Mouse (Mus musculus) midbrain, embryonic 14.5 days (tissue): ENCODE data around the gene Rtl5. TPM values are rescaled to one million over a fixed set of nuclear protein-coding genes. Genes with fewer than 3 reads are reported as not detected.

Source experiments
- ATAC-seq: fragments of 200-750 bp; cut with Nextera tagmentation; 2 replicates; pipeline ENCODE4 v1.8.0; 2017; ENCODE audit warnings: moderate number of reproducible peaks, moderate library complexity; ENCODE audit not compliant: low FRiP score, low TSS enrichment
- DNase-seq: peaks from one replicate; pipeline ENCODE4 v3.0.0-alpha.2; 2015
- H3K27ac ChIP-seq: fragments of 300-500 bp; sonication (generic); replicated peaks from 2 replicates; pipeline ENCODE4 v1.5.1; 2014; ENCODE audit warnings: mild to moderate bottlenecking, low read depth, low read length, moderate library complexity
- H3K27me3 ChIP-seq: fragments of 300-500 bp; sonication (generic); 2 replicates; pipeline ENCODE4 v1.6.1; 2014; ENCODE audit warnings: low read length, control low read depth, mixed read lengths; ENCODE audit not compliant: control insufficient read depth, insufficient read depth
- H3K36me3 ChIP-seq: fragments of 300-500 bp; sonication (generic); 2 replicates; pipeline ENCODE4 v1.6.1; 2014; ENCODE audit warnings: low read length, control low read depth; ENCODE audit not compliant: control insufficient read depth, insufficient read depth
- H3K4me1 ChIP-seq: fragments of 300-500 bp; sonication (generic); 2 replicates; pipeline ENCODE4 v1.6.1; 2014; ENCODE audit warnings: mild to moderate bottlenecking, antibody characterized with exemption, low read length, control low read depth; ENCODE audit not compliant: control insufficient read depth, insufficient read depth
- H3K4me2 ChIP-seq: fragments of 300-500 bp; sonication (generic); 2 replicates; pipeline ENCODE4 v1.6.1; 2014; ENCODE audit warnings: mild to moderate bottlenecking, low read length, moderate library complexity
- H3K4me3 ChIP-seq: fragments of 300-500 bp; sonication (generic); replicated peaks from 2 replicates; pipeline ENCODE4 v1.5.1; 2014; ENCODE audit warnings: low read depth, low read length
- H3K9ac ChIP-seq: fragments of 300-500 bp; sonication (generic); replicated peaks from 2 replicates; pipeline ENCODE4 v1.6.1; 2014; ENCODE audit warnings: mild to moderate bottlenecking, low read length, moderate library complexity
- H3K9me3 ChIP-seq: fragments of 300-500 bp; sonication (generic); 2 replicates; pipeline ENCODE4 v1.6.1; 2016; ENCODE audit warnings: low read length, control low read depth, mixed read lengths; ENCODE audit not compliant: control insufficient read depth
- WGBS: fragments of 180-500 bp; shearing (Covaris S2); extraction: QIAGEN DNeasy Blood & Tissue Kit; methylation state at CpG from one replicate; pipeline ENCODE4 v1.1.7; 2014; 5-methylcytosine and 5-hydroxymethylcytosine counted together
- polyA plus RNA-seq: library from polyadenylated mRNA; unstranded; fragments of >200 nt; fragmentation: Nextera tagmentation; extraction: Ambion mirVana; gene quantifications from 2 replicates; pipeline ENCODE4 v1.2.1, GENCODE M21; 2014

The Rtl5 gene
- polyA plus RNA-seq, 1 experiment from 2014 or later: 4.9 TPM

DNA sequence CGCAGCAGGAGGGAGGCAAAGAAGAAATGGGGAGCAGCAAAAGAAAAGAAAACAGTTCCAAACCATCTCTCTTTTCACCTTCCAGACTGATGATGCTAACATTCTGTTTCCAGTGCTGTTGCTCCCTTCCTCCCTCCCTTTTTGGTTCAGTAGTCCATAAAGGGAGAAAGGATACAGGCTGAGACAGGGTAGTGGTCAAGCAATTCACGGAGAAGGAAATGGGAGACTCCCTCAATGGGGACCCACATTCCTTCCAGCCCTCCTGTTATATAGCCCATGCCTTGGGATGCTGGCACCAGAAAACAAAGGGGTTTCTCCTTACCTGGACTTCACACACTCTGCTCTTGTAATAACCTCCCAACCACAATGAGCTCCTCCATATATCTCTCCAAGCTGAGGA lies 413 bp upstream of the Rtl5 start:
- no peaks in the 10 kb centered on the region for H3K9me3 ChIP-seq
- H3K27me3 ChIP-seq: no peaks in the 10 kb centered on the region
- H3K4me2 ChIP-seq: peak overlapping the region; percentile 62
- peak; percentile 17 for DNase-seq
- 10% methylated on average over 2 of the region's 2 CpGs for WGBS
- peak; percentile 13; the same call in 1 of the 2 replicates for ATAC-seq
- peak overlapping the region; percentile 52 for H3K4me3 ChIP-seq
- H3K36me3 ChIP-seq: no peaks in the 10 kb centered on the region; the same call in 1 of the 2 replicates
- H3K9ac ChIP-seq: 0 out of 2 replicates have a peak overlapping the region, but pooled peaks have one; percentile 67
- peak overlapping the region; percentile 80 for H3K27ac ChIP-seq
- 0 out of 2 replicates have a peak, but pooled peaks cover 6% of the 10 kb centered on the region for H3K4me1 ChIP-seq

DNA sequence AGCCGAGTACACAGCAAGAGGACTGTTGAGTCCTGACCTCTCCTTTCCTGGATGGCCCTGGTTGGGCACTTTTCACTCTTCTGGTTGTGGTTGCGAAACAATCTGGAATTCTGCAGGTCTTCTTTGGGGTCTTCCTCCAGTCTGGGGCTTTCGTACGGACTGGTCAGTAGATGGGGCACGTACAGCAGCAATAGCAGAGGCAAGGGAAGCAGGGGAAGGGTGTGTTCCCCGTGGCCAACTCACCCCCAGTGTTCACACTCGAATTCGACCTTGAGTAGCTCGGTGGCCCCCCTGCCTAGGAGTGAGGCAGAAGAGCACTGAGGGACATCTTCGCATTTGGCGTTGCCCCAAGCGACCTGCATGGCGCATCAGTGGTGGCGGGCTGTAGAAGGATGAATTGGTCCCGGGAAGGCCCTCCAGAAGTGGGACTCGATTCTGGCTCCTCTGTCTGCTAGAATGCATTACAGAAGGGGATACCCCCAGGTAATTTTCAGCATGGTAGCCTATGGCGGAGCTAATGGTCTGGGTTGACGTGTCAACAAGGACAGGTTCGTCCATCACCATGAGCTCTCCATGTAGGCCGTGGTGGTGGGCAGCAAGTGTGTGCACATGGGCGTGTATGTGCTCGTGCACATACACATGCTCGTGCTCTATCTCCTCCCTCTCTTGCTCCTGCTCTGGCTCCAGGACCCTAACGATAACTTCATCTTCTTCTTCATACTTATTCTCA lies 2.1 kb downstream of the Rtl5 start:
- 94% methylated on average over 24 of the region's 24 CpGs for WGBS
- no peak for DNase-seq
- ATAC-seq: no peak

DNA sequence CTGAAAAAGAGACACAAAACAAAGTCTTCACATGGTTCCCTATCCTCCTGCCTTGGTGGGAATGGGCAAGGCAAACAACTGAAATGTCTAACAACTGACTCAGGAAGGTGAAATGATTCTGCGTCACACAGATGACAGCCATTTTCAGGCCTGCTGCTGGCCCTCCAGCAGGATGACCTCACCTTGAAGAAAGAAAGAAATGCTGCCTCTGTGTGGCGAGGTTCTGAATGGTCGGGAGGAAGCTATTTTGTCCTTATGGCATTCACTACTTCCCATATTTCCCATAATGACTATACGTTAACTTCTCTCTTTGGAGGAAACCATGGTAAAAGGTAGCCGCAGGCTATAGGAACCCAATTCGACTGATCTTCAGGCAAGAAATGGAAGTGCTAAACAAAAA lies 4.0 kb downstream of the Rtl5 start:
- WGBS: 74% methylated on average over 6 of the region's 6 CpGs
- Histone ChIP-seq H3K27me3 (no peaks in the 10 kb centered on the region), H3K27ac (no peak overlapping the region), H3K9ac (no peak overlapping the region), H3K4me1 (0 out of 2 replicates have a peak, but pooled peaks cover 7% of the 10 kb centered on the region), H3K9me3 (no peaks in the 10 kb centered on the region), H3K4me3 (no peak overlapping the region), H3K4me2 (peak overlapping the region; percentile 21; the same call in 1 of the 2 replicates), H3K36me3 (no peaks in the 10 kb centered on the region; the same call in 1 of the 2 replicates)
- DNase-seq: peak; percentile 20
- ATAC-seq: no peak

More for the DNA sequence above, 2.1 kb downstream of the Rtl5 start:
- Histone ChIP-seq H3K27ac (no peak overlapping the region), H3K4me2 (peak overlapping the region; percentile 62), H3K9ac (no peak overlapping the region), H3K4me3 (no peak overlapping the region), H3K9me3 (no peaks in the 10 kb centered on the region), H3K27me3 (no peaks in the 10 kb centered on the region), H3K4me1 (0 out of 2 replicates have a peak, but pooled peaks cover 9% of the 10 kb centered on the region), H3K36me3 (no peaks in the 10 kb centered on the region; the same call in 1 of the 2 replicates)

DNA sequence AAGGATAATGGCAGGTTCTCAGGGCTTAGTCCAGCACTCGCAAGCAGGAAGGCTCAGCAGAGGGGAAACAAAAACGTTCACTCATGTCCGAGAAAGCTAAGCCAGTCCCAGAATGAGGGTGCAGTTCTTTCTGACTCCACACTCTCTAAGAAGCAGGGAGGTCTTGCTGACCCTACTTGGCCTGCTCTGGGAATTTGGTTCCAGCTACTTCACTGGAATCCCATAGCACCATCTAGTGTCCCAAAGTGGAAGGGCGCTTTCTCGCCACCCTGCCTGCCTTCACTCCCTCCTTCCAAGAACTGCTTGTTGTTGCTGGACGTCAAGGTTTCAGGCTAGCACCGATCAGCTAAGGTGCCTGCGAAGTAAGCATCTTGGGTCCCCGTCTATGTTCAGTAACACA lies 5.0 kb downstream of the Rtl5 start:
- ATAC-seq: no peak
- H3K4me2 ChIP-seq: no peak overlapping the region
- no peaks in the 10 kb centered on the region for H3K9me3 ChIP-seq

DNA sequence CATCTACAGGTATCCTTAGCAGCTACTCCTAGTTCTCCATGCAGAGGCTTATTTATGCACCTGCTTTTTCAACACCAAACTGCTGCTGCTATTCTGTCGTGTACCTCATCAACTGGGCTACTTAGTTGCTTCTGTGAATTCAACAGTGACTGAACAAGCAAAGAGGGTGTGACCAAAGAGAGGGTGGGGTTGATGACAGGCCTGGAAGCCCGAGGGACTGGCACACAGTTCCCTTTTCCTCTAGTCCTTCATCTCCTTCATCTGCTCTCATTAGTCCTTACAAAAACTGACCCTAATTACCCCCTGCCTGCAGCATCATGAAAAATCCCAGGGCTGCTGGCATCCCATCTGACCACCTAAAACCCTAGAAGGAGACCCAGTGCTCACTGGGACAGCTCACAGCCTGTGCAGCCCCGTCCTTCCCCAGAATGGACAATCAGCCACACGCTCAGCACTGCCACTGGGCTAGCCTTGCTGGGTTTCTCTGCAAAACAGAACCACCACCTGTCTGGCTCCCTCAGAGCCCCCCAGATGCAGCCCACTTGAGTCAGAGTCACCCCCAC lies 5.8 kb downstream of the Rtl5 start:
- 42% methylated on average over 4 of the region's 4 CpGs for WGBS
- no peak for ATAC-seq

More for the DNA sequence above, 5.0 kb downstream of the Rtl5 start:
- H3K27me3 ChIP-seq: no peaks in the 10 kb centered on the region
- 25% methylated on average over 9 of the region's 9 CpGs for WGBS
- no peaks in the 10 kb centered on the region; the same call in 1 of the 2 replicates for H3K36me3 ChIP-seq
- DNase-seq: peak; percentile 87
- H3K27ac ChIP-seq: no peak overlapping the region
- no peak overlapping the region for H3K4me3 ChIP-seq
- no peak overlapping the region for H3K9ac ChIP-seq
- 0 out of 2 replicates have a peak, but pooled peaks cover 3% of the 10 kb centered on the region for H3K4me1 ChIP-seq

DNA sequence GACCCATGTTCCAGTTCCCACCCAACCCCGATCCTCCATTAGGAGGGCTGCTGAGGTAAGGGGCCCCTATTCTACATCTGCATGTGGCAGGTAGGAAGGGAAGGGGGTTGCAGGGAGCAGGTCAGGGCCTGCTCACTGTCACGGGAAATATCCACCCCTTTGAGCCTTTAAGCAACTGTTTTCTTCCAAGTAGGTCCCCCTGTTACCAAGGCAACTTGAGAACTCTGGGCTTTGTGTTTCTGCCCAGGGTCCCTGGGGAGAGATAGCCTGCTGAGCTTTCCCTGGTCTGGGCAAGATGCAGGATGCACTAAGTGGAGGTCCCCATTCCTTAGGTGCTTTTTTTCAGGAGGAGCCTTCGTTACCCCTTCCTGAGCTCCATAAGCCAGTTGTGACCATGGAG lies 7.0 kb downstream of the Rtl5 start:
- 0 out of 2 replicates have a peak, but pooled peaks cover 3% of the 10 kb centered on the region for H3K4me1 ChIP-seq
- no peak overlapping the region for H3K4me2 ChIP-seq
- H3K4me3 ChIP-seq: no peak overlapping the region
- no peak overlapping the region for H3K27ac ChIP-seq
- DNase-seq (no peak), ATAC-seq (no peak)
- 51% methylated on average over 3 of the region's 3 CpGs for WGBS
- H3K27me3 ChIP-seq: no peaks in the 10 kb centered on the region
- H3K36me3 ChIP-seq: no peaks in the 10 kb centered on the region; the same call in 1 of the 2 replicates
- H3K9me3 ChIP-seq: no peaks in the 10 kb centered on the region
- H3K9ac ChIP-seq: no peak overlapping the region

More for the DNA sequence above, 5.8 kb downstream of the Rtl5 start:
- H3K4me2 ChIP-seq: no peak overlapping the region
- no peaks in the 10 kb centered on the region for H3K27me3 ChIP-seq
- DNase-seq: no peak
- no peak overlapping the region for H3K9ac ChIP-seq
- no peak overlapping the region for H3K27ac ChIP-seq
- no peaks in the 10 kb centered on the region for H3K9me3 ChIP-seq
- H3K36me3 ChIP-seq: no peaks in the 10 kb centered on the region; the same call in 1 of the 2 replicates
- no peak overlapping the region for H3K4me3 ChIP-seq
- 0 out of 2 replicates have a peak, but pooled peaks cover 3% of the 10 kb centered on the region for H3K4me1 ChIP-seq

DNA sequence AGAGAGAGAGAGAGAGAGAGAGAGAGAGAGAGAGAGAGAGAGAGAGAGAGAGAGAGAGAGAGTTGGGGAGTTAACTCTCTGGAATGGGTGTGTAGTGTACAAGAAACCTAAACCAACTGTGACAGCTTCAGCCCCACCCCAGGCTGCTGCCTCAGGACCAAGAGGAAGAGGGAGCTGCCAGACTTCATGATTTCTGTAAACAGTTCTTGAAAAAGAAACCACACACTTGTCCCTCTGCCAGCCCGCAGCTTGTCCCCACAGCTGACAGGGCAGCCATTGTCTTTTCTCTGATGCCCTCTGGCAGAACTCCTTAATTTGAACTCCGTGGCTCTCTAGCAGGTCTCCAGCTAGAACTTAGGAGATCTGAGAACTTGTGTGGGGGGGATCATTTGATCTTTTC lies 10.2 kb downstream of the Rtl5 start:
- H3K9me3 ChIP-seq: no peaks in the 10 kb centered on the region
- no peaks in the 10 kb centered on the region for H3K27me3 ChIP-seq
- WGBS: 41% methylated on average over 2 of the region's 2 CpGs
- ATAC-seq (no peak), DNase-seq (peak; percentile 23)
- H3K4me1 ChIP-seq: 0 out of 2 replicates have a peak, but pooled peaks cover 3% of the 10 kb centered on the region
- no peak overlapping the region for H3K27ac ChIP-seq
- H3K9ac ChIP-seq: no peak overlapping the region
- no peak overlapping the region for H3K4me3 ChIP-seq
- H3K36me3 ChIP-seq: no peaks in the 10 kb centered on the region
- H3K4me2 ChIP-seq: no peak overlapping the region

DNA sequence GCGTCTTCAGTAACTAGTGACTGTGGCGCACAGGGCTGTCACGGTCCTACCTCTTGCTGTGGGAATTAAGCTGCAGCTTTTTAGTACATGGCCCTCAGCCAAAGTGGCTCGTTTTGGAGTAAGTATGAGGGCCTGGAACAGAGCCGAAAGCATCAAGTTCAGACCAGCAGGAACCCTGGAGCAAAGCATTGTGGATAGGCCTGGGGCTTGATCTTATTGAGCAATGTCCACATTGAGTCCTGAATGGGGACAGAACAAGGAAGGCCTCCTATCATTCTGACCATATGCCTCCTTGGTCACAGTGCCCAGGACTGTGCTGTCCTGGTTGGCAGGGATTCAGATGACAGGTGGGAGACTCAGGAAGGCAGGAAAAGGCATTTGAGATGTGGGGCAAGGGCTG lies 10.9 kb downstream of the Rtl5 start:
- WGBS: 63% methylated on average over 5 of the region's 5 CpGs

More for the DNA sequence above, 10.9 kb downstream of the Rtl5 start:
- Histone ChIP-seq H3K27me3 (no peaks in the 10 kb centered on the region), H3K27ac (no peak overlapping the region), H3K4me1 (0 out of 2 replicates have a peak, but pooled peaks cover 3% of the 10 kb centered on the region), H3K4me2 (no peak overlapping the region), H3K9ac (no peak overlapping the region), H3K9me3 (no peaks in the 10 kb centered on the region), H3K4me3 (no peak overlapping the region), H3K36me3 (no peaks in the 10 kb centered on the region)
- peak; percentile 31 for DNase-seq
- ATAC-seq: no peak
